Mouse (Mus musculus): ENCODE results near the gene Pde11a. TPM values are rescaled to one million over a fixed set of nuclear protein-coding genes. Genes with fewer than 3 reads are reported as not detected.

The Pde11a gene
- polyA plus RNA-seq, 1 experiment from 2014 or later, result 0.06 TPM

DNA sequence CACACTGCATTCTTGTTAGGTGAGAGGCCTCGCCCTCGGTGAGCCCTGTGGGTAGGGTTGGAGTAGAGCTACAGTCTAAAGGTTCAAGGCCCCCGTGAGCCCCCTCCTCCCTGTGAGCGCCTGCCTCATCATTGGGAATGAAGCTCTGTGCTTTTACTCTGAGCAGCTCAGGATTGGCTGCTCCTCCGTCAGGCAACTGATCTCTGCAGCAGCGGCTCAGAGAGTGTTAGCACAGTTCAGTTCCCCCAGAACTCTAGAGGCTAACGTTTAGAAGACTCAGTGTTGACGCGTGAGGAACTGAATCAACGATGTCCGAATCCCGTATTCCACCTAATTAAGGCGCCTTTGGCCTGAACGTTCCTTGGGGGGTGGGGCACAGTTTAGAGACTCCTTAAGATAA, 382.9 kb downstream of the Pde11a start:
- no peaks in the 10 kb centered on the region; the same call in 1 of the 2 replicates for H3K27me3 ChIP-seq (replicated peaks)
- no peaks in the 10 kb centered on the region for H3K36me3 ChIP-seq
- no peaks in the 10 kb centered on the region for H3K9me3 ChIP-seq (replicated peaks)
- no peak overlapping the region for H3K9ac ChIP-seq
- H3K4me1 ChIP-seq (replicated peaks), result peaks cover 29% of the 10 kb centered on the region
- whole genome bisulfite sequencing, result 37% methylated on average over 14 of the region's 14 CpGs
- no peak overlapping the region for H3K4me3 ChIP-seq
- H3K4me2 ChIP-seq, result peak overlapping the region; percentile 28
- ATAC-seq (ENCODE audit: insufficient number of reproducible peaks, low FRiP score), result no peak
- no peak overlapping the region for H3K27ac ChIP-seq (ENCODE audit: poor library complexity, severe bottlenecking)

DNA sequence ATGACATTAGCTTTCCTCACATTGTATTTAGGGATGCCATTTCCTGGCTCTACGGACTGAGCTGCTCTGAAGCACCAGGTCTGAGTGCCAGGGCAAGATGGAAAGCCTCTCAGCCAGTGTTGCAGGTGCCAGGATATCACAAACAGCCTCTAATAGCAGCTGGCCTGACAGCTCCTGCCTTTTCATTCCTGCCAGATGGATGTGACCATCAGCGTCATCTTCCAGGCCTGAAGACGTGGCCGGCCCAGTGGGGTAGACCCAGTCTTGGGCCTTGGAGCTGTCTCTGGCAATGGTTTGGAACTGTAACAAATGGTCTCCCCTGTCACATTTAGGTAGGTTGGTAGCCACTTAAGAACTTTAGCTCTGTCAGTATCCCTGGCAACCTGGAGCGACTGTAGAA, 385.3 kb downstream of the Pde11a start:
- Histone ChIP-seq H3K4me3 (no peak overlapping the region), H3K27me3 (replicated peaks) (no peaks in the 10 kb centered on the region; the same call in 1 of the 2 replicates), H3K9me3 (replicated peaks) (no peaks in the 10 kb centered on the region), H3K4me2 (no peak overlapping the region), H3K9ac (no peak overlapping the region), H3K27ac (ENCODE audit: poor library complexity, severe bottlenecking) (no peak overlapping the region), H3K36me3 (no peaks in the 10 kb centered on the region), H3K4me1 (replicated peaks) (peaks cover 10% of the 10 kb centered on the region)
- ATAC-seq (ENCODE audit: insufficient number of reproducible peaks, low FRiP score), result no peak
- 85% methylated on average over 5 of the region's 5 CpGs for WGBS

DNA sequence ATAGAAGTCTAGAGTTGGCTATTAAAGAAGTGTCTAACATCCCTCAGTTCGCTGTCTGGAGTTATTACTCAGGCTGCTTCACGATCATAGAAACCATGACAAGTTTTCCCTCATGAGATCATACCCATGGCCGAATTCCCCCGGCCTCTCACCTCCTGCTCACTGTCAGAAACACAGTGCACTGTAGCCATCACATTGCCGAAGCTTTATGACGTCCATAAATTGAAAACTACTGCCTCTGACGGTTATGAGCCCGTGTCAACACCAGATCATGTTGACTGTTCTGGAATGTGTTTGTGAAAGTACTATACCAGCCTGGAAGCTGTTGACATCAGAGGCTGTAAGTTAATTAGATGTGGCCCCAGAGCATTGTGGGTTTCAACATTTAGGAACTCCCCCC, 387.9 kb downstream of the Pde11a start:
- Histone ChIP-seq H3K4me2 (no peak overlapping the region), H3K27me3 (replicated peaks) (no peaks in the 10 kb centered on the region; the same call in 1 of the 2 replicates), H3K36me3 (no peaks in the 10 kb centered on the region), H3K9me3 (replicated peaks) (no peaks in the 10 kb centered on the region), H3K4me1 (replicated peaks) (peaks cover 4% of the 10 kb centered on the region), H3K9ac (no peak overlapping the region), H3K27ac (ENCODE audit: poor library complexity, severe bottlenecking) (no peak overlapping the region), H3K4me3 (no peak overlapping the region)
- WGBS, result 78% methylated on average over 8 of the region's 8 CpGs
- ATAC-seq (ENCODE audit: insufficient number of reproducible peaks, low FRiP score), result no peak

Small RNA genes lying within 50 kb of the gene (microRNA-seq; reads per million reads assigned to microRNA genes)
- not detected for gene Gm44337

Other genes with a start within 250 kb of the Pde11a start
- not detected in 2 replicates for gene Cyct, start 21.7 kb upstream of the Pde11a start, polyA plus RNA-seq (2016; fragmentation: Nextera tagmentation; extraction: Ambion mirVana)
- gene Rbm45, start 31.2 kb upstream of the Pde11a start, polyA plus RNA-seq (2016; fragmentation: Nextera tagmentation; extraction: Ambion mirVana), result 14.2 and 14.9 TPM in 2 replicates
- 6.8 and 7.2 TPM in 2 replicates for gene Osbpl6, start 67.7 kb upstream of the Pde11a start, polyA plus RNA-seq (2016; fragmentation: Nextera tagmentation; extraction: Ambion mirVana)